Mouse (Mus musculus) embryonic facial prominence, embryonic 14.5 days (tissue): ENCODE measurements around the gene Zbtb6. TPM values are rescaled to one million over a fixed set of nuclear protein-coding genes. Genes with fewer than 3 reads are reported as not detected.

ENCODE experiments used
- ATAC-seq: fragments of 200-750 bp; cut with Nextera tagmentation; 2 replicates; pipeline ENCODE4 v1.8.0; 2017; ENCODE audit warnings: low read depth, moderate number of reproducible peaks, moderate TSS enrichment
- DNase-seq: peaks from one replicate; pipeline ENCODE4 v3.0.0-alpha.2; 2015; ENCODE audit warnings: low spot score
- H3K27ac ChIP-seq: fragments of 300-500 bp; sonication (generic); replicated peaks from 2 replicates; pipeline ENCODE4 v1.5.1; 2014; ENCODE audit warnings: low read depth, mild to moderate bottlenecking, low read length, moderate library complexity
- H3K27me3 ChIP-seq: fragments of 300-500 bp; sonication (generic); replicated peaks from 2 replicates; pipeline ENCODE4 v1.6.1; 2014; ENCODE audit warnings: low read length; ENCODE audit not compliant: control insufficient read depth, insufficient read depth
- H3K36me3 ChIP-seq: fragments of 300-500 bp; sonication (generic); 2 replicates; pipeline ENCODE4 v1.6.1; 2014; ENCODE audit warnings: low read length, mixed read lengths; ENCODE audit not compliant: control insufficient read depth, insufficient read depth
- H3K4me1 ChIP-seq: fragments of 300-500 bp; sonication (generic); 2 replicates; pipeline ENCODE4 v1.6.1; 2014; ENCODE audit warnings: antibody characterized with exemption, low read length; ENCODE audit not compliant: control insufficient read depth, insufficient read depth
- H3K4me2 ChIP-seq: fragments of 300-500 bp; sonication (generic); 2 replicates; pipeline ENCODE4 v1.6.1; 2014; ENCODE audit warnings: low read depth, mild to moderate bottlenecking, low read length, moderate library complexity, mixed read lengths
- H3K4me3 ChIP-seq: fragments of 300-500 bp; sonication (generic); 2 replicates; pipeline ENCODE4 v1.5.1; 2014; ENCODE audit warnings: low read depth, mild to moderate bottlenecking, low read length
- H3K9ac ChIP-seq: fragments of 300-500 bp; sonication (generic); 2 replicates; pipeline ENCODE4 v1.6.1; 2014; ENCODE audit warnings: low read depth, mild to moderate bottlenecking, low read length, moderate library complexity, mixed read lengths
- H3K9me3 ChIP-seq: fragments of 300-500 bp; sonication (generic); 2 replicates; pipeline ENCODE4 v1.6.1; 2016; ENCODE audit warnings: low read length; ENCODE audit not compliant: control insufficient read depth
- WGBS: fragments of 180-500 bp; shearing (Covaris S2); extraction: QIAGEN DNeasy Blood & Tissue Kit; methylation state at CpG from one replicate; pipeline ENCODE4 v1.1.7; 2014; 5-methylcytosine and 5-hydroxymethylcytosine counted together
- polyA plus RNA-seq: library from polyadenylated mRNA; unstranded; fragments of >200 nt; fragmentation: Nextera tagmentation; extraction: Ambion mirVana; gene quantifications from 2 replicates; pipeline ENCODE4 v1.2.1, GENCODE M21; 2014

The Zbtb6 gene
- 4.1 and 4.8 TPM in 2 replicates for polyA plus RNA-seq

DNA sequence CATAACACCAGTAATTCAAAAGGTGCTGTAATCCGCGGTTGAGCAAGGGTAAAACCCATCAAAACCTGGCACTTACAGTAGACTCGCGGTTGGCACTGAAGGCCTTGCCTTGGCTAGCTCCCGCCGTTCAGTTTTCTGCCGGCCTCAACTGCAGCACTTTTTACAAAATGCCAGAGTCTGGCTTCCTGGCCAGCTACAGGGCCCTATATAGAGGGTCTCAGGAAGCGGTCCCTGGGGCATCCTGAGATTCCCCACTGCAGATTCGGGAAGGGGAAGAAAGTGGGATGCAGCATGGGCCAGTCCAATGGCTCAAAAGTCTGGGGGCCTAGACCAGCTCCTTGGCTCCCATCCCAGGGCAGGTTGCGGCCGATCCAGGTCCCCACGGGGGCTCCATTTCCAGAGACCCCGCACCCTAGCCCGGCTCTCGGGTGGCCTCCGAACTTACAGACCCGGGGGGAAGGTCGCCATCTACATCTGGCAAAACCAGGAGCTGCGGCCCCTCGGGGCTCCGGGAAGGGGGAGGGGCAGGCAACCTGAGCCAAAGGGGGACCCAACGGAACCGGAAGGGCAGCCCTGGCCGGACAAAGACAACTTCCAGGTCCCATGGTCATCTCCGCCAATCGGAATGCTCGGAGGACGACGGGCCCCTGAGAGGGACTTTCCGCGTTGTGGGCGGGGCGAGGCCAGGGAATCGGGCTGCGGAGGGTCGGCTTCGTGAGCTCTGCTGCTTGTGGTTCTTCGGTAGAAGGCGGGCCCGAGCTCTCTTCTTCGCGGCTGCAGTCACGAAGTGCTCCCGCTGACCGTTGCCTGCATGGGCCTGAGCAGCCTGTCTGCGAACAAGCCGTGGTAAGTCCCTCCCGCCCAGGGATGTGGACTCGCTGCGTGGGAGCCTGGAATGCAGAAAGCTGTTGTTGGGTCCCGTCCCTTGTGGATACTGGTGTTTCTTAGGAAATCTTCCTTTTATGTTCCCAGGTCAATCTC is at the start of gene Zbtb6, which contains the start of the genes Zbtb26 and Rabgap1:
TSS of gene Zbtb6 (minus strand) at position 561 of the 981 bp plus-strand sequence.
TSS of gene Zbtb26 (minus strand) at position 525 of the 981 bp plus-strand sequence.
TSS of gene Rabgap1 (plus strand) at position 669 of the 981 bp plus-strand sequence.
- H3K9ac ChIP-seq, result peak within 1 kb of the TSS; percentile 92
- peak within 1 kb of the TSS; percentile 72 for H3K4me3 ChIP-seq
- under 1% methylated on average over 48 of the region's 51 CpGs for WGBS
- DNase-seq (peak; percentile 98), ATAC-seq (peak; percentile 99)
- H3K27ac ChIP-seq, result peak within 1 kb of the TSS; percentile 87
- peaks cover 8% of the 10 kb centered on the region; the same call in 1 of the 2 replicates for H3K36me3 ChIP-seq
- H3K4me2 ChIP-seq, result peak within 1 kb of the TSS; percentile 76
- no peaks in the 10 kb centered on the region for H3K27me3 ChIP-seq
- H3K9me3 ChIP-seq, result no peaks in the 10 kb centered on the region
- peaks cover 16% of the 10 kb centered on the region for H3K4me1 ChIP-seq

DNA sequence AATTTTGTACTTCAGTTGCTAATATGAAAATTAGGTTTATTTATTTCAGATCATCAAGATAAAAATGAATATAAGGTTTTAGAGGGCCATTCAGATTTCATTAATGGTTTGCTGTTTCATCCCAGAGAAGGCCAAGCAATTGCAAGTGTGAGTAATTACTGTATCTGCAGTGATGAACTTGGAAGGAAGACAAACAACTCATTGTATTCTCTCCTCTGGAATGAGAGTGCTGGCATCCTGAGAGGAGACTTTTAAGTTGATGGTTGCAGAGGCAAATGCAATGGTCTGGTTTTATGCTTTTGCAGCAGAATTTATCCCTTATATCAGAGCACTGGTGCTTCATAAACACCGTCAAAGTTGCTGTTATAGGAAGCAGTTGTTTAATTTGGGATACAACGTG is 46.0 kb upstream of the Zbtb6 start:
- Histone ChIP-seq H3K4me1 (no peaks in the 10 kb centered on the region), H3K27ac (no peak overlapping the region), H3K9ac (no peak overlapping the region), H3K4me2 (no peak overlapping the region), H3K4me3 (no peak overlapping the region), H3K27me3 (no peaks in the 10 kb centered on the region), H3K9me3 (no peaks in the 10 kb centered on the region), H3K36me3 (peaks cover 82% of the 10 kb centered on the region)
- no peak for DNase-seq
- 87% methylated on average over 2 of the region's 2 CpGs for WGBS
- ATAC-seq, result no peak

DNA sequence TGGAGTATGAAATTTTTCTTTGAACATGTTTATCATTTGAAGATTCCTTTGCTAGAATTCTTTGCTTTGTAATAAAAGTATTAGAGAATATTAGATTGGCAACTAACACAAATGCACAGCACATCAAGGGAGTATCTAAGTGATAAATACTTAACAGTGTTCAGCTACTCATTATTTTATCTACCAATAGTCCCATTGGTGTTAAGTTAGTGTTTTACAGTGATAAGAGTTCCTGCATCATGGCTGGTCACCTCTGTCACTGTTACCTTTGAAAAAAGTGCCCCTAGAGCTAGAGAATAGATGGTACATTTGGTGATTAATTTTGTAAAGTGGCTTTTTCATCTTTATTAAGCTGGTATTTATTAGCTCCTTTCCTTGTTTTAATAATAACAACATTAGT is 43.4 kb upstream of the Zbtb6 start:
- no peak for DNase-seq

DNA sequence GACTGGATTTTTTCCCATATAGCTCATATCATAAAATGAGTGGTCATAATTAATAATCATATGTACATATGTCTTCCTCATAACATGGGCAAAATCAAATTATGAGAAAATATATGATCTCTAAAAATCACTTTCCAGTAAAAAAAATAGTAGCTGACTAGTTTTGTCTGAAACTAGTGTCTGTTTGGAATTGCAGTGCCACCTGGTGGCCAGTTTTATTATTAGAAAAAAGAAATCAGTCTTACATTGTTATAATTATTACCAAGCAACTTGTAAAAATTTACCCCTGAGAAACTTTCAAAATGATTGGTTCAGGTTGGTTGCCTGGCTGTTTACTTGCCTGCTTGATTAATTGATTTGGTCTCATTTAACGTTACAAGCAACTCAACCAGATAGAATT is 42.4 kb upstream of the Zbtb6 start:
- no peak for ATAC-seq
- Histone ChIP-seq H3K4me2 (no peak overlapping the region), H3K36me3 (peaks cover 77% of the 10 kb centered on the region), H3K9ac (no peak overlapping the region), H3K4me1 (no peaks in the 10 kb centered on the region), H3K27me3 (no peaks in the 10 kb centered on the region), H3K27ac (no peak overlapping the region), H3K4me3 (no peak overlapping the region), H3K9me3 (no peaks in the 10 kb centered on the region)
- peak; percentile 48 for DNase-seq
- 90% methylated on average over 1 of the region's 1 CpGs for WGBS

More for the DNA sequence above, 43.4 kb upstream of the Zbtb6 start:
- no peak for ATAC-seq
- Histone ChIP-seq H3K36me3 (peaks cover 79% of the 10 kb centered on the region), H3K9ac (no peak overlapping the region), H3K4me3 (no peak overlapping the region), H3K27me3 (no peaks in the 10 kb centered on the region), H3K27ac (no peak overlapping the region), H3K4me1 (no peaks in the 10 kb centered on the region), H3K9me3 (no peaks in the 10 kb centered on the region), H3K4me2 (no peak overlapping the region)

DNA sequence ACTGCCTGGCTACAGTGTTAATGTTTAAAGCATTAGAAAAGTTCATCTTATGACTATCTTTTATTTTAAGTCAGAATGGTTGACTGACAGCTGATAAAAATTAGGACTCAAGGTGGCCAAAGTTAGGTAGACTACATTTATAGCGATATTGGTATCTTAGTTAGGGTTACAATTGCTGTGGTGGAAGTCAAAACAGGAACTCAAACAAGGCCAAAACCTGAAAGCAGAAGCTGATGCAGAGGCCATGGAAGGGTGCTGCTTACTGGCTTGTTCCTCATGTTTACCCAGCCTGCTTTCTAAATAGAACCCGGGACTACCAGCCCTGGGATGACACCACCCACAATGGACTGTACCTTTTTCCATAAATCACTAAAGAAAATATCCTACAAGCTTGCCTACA is 41.2 kb upstream of the Zbtb6 start:
- no peaks in the 10 kb centered on the region for H3K9me3 ChIP-seq
- H3K4me1 ChIP-seq, result no peaks in the 10 kb centered on the region
- peaks cover 73% of the 10 kb centered on the region for H3K36me3 ChIP-seq
- no peak overlapping the region for H3K4me2 ChIP-seq
- ATAC-seq, result no peak
- WGBS, result 93% methylated on average over 2 of the region's 2 CpGs
- H3K27me3 ChIP-seq, result no peaks in the 10 kb centered on the region
- H3K27ac ChIP-seq, result no peak overlapping the region
- DNase-seq, result no peak
- H3K4me3 ChIP-seq, result no peak overlapping the region
- H3K9ac ChIP-seq, result no peak overlapping the region

DNA sequence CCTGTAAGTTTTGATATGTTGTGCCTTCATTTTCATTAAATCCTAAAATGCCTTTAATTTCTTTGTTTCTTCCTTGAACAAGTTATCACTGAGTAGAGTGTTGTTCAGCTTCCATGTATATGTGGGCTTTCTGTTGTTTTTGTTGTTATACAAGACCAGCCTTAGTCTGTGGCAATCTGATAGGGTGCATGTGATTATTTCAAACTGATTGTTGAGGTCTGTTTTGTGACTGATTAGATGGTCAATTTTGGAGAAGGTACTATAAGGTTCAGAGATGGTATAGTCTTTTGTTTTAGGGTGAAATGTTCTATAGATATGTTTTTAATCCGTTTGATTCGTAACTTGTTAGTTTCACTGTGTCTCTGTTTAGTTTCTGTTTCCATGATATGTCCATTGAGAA is 37.1 kb upstream of the Zbtb6 start:
- WGBS, result 97% methylated on average over 2 of the region's 2 CpGs
- H3K36me3 ChIP-seq, result peaks cover 76% of the 10 kb centered on the region

DNA sequence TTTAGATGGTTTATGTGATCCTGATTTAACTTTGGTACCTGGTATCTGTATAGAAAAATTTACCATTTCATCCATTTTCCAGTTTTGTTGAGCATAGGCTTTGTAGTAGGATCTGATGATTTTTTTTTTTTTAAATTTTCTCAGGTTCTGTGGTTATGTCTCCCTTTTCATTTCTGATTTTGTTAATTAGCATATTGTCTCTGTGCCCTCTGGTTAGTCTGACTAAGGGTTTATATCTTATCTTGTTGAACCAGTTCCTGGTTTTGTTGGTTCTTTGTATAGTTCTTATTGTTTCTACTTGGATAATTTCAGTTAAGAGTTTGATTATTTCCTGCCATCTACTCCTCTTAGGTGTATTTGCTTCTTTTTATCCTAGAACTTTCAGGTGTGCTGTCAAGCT is 36.6 kb upstream of the Zbtb6 start:
- Histone ChIP-seq H3K4me2 (no peak overlapping the region), H3K4me1 (no peaks in the 10 kb centered on the region), H3K4me3 (no peak overlapping the region), H3K27me3 (no peaks in the 10 kb centered on the region), H3K9me3 (peaks cover 4% of the 10 kb centered on the region; the same call in 1 of the 2 replicates), H3K27ac (no peak overlapping the region), H3K36me3 (peaks cover 73% of the 10 kb centered on the region), H3K9ac (no peak overlapping the region)
- ATAC-seq, result no peak
- no peak for DNase-seq

More for the DNA sequence above, 37.1 kb upstream of the Zbtb6 start:
- H3K4me1 ChIP-seq, result no peaks in the 10 kb centered on the region
- H3K4me3 ChIP-seq, result no peak overlapping the region
- H3K9ac ChIP-seq, result no peak overlapping the region
- ATAC-seq (no peak), DNase-seq (no peak)
- H3K27me3 ChIP-seq, result no peaks in the 10 kb centered on the region
- peaks cover 4% of the 10 kb centered on the region; the same call in 1 of the 2 replicates for H3K9me3 ChIP-seq
- H3K27ac ChIP-seq, result no peak overlapping the region
- no peak overlapping the region for H3K4me2 ChIP-seq

DNA sequence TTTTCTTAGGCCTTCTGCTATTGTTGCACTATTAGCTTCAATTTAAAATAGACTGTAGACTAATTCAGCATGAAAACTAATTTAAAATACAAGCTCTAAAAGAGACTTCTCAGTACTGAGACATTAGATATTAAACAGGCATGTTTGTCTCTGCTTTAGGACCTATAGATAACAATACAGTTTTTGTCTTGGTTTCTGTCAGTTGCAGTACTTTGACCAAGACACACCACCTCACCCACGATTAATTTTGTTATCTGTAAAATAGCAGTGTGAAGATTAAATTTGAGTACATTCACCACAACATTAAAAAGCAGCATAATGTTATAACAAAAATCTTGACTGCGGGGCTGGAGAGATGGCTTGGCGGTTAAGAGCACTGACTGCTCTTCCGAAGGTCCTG is 23.3 kb upstream of the Zbtb6 start:
- Histone ChIP-seq H3K27ac (no peak overlapping the region), H3K4me1 (no peaks in the 10 kb centered on the region), H3K4me3 (no peak overlapping the region), H3K27me3 (no peaks in the 10 kb centered on the region), H3K9me3 (no peaks in the 10 kb centered on the region), H3K4me2 (no peak overlapping the region), H3K9ac (no peak overlapping the region), H3K36me3 (peaks cover 20% of the 10 kb centered on the region)
- DNase-seq, result no peak
- WGBS, result 93% methylated on average over 4 of the region's 4 CpGs
- ATAC-seq, result no peak
